Mouse (Mus musculus): ENCODE measurements around the gene Stag1. TPM values are rescaled to one million over a fixed set of nuclear protein-coding genes. Genes with fewer than 3 reads are reported as not detected.

Stag1 gene
- 31.9 and 35.7 TPM in 2 replicates for polyA plus RNA-seq (2015; fragmentation: Nextera tagmentation; extraction: Ambion mirVana)

DNA sequence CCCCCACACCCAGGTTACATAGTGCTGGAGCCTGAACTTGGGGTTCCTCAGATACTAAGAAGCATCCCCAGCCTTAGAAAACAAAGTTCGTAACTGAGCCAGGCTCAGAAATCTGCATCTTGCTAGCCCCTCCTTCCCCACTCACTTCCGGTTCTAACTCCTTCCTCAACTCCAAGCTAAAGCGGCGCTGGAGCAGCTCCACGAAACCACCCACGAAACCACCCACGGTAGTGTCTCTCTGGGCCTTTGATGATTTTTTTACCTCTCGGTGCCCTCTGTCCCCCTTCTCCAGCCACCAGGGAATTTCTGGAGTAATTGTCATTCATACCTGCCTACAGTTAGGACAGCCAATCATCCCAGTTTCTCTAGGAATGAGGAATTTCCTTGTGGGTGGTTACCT lies at the start of gene Stag1:
Gene Stag1 (plus strand): TSS at position 253 of the 400 bp plus-strand sequence.
- Histone ChIP-seq H3K4me1 (ENCODE audit: control insufficient read depth, insufficient read depth, low read length) (no peaks in the 10 kb centered on the region), H3K36me3 (ENCODE audit: control insufficient read depth, insufficient read depth, low read length) (no peaks in the 10 kb centered on the region), H3K4me3 (replicated peaks; ENCODE audit: low read length) (no peak within 1 kb of the TSS), H3K27ac (ENCODE audit: low read length) (no peak within 1 kb of the TSS), H3K9me3 (replicated peaks; ENCODE audit: control insufficient read depth, low read length) (no peaks in the 10 kb centered on the region), H3K27me3 (ENCODE audit: control insufficient read depth, insufficient read depth, low read length) (no peaks in the 10 kb centered on the region), H3K4me2 (ENCODE audit: low read depth, low read length) (no peak within 1 kb of the TSS), H3K9ac (ENCODE audit: low read length) (no peak within 1 kb of the TSS)
- no peak for ATAC-seq (ENCODE audit: insufficient read depth, low FRiP score)
- WGBS, result 92% methylated on average over 8 of the region's 8 CpGs

DNA sequence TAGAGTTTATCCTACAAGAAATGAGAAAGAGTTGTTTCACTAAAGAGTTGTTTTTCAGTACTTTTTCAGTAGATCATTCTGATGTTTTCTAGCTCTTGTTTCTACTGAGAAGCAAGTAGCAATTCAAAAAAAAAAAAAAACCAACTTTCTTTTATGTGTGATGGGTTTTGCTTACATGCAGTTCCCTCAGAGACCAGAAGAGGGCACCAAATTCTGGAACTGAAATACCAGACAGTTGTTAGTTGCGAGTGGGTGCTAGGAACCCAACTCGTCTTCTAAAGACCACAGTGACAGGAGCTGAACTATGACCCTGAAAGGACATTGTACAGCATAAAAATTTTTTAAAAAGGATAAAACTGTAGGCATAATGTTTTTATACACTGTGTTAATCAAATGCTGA lies 49.3 kb upstream of the Stag1 start:
- no peaks in the 10 kb centered on the region for H3K27me3 ChIP-seq (ENCODE audit: control insufficient read depth, insufficient read depth, low read length)
- H3K36me3 ChIP-seq (ENCODE audit: control insufficient read depth, insufficient read depth, low read length), result 0 out of 2 replicates have a peak, but pooled peaks cover 6% of the 10 kb centered on the region
- peaks cover 8% of the 10 kb centered on the region; the same call in 1 of the 2 replicates for H3K4me1 ChIP-seq (ENCODE audit: control insufficient read depth, insufficient read depth, low read length)
- no peak overlapping the region for H3K9ac ChIP-seq (ENCODE audit: low read length)
- WGBS, result 93% methylated on average over 2 of the region's 2 CpGs
- no peak overlapping the region for H3K4me2 ChIP-seq (ENCODE audit: low read depth, low read length)
- H3K4me3 ChIP-seq (replicated peaks; ENCODE audit: low read length), result no peak overlapping the region
- H3K9me3 ChIP-seq (replicated peaks; ENCODE audit: control insufficient read depth, low read length), result peaks cover 8% of the 10 kb centered on the region; the same call in 1 of the 2 replicates
- H3K27ac ChIP-seq (ENCODE audit: low read length), result no peak overlapping the region
- ATAC-seq (ENCODE audit: insufficient read depth, low FRiP score), result no peak

DNA sequence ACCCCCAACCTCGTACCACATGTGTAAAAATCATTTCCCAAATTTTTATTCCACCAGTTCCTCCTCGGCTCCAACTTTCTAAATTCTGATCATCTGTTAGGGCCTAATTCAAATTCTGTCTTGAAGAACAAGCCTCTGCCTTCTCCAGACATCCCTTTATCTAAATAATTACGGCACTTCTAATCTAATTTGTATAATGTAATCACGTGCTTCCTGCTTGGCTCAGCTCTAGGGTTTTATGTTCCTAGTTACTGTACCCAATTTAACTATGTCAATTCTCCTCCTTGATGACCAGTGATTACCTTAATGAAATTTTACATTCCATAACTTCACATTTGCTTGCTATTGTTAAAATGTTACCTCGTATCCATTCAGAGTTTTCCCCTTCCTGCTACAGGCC lies 41.9 kb upstream of the Stag1 start:
- ATAC-seq (ENCODE audit: insufficient read depth, low FRiP score), result no peak
- no peak overlapping the region for H3K4me2 ChIP-seq (ENCODE audit: low read depth, low read length)
- H3K9ac ChIP-seq (ENCODE audit: low read length), result no peak overlapping the region
- no peak overlapping the region for H3K27ac ChIP-seq (ENCODE audit: low read length)
- H3K4me3 ChIP-seq (replicated peaks; ENCODE audit: low read length), result no peak overlapping the region
- H3K4me1 ChIP-seq (ENCODE audit: control insufficient read depth, insufficient read depth, low read length), result no peaks in the 10 kb centered on the region
- H3K9me3 ChIP-seq (replicated peaks; ENCODE audit: control insufficient read depth, low read length), result no peaks in the 10 kb centered on the region
- 54% methylated on average over 5 of the region's 5 CpGs for WGBS
- H3K27me3 ChIP-seq (ENCODE audit: control insufficient read depth, insufficient read depth, low read length), result no peaks in the 10 kb centered on the region
- H3K36me3 ChIP-seq (ENCODE audit: control insufficient read depth, insufficient read depth, low read length), result 0 out of 2 replicates have a peak, but pooled peaks cover 6% of the 10 kb centered on the region

DNA sequence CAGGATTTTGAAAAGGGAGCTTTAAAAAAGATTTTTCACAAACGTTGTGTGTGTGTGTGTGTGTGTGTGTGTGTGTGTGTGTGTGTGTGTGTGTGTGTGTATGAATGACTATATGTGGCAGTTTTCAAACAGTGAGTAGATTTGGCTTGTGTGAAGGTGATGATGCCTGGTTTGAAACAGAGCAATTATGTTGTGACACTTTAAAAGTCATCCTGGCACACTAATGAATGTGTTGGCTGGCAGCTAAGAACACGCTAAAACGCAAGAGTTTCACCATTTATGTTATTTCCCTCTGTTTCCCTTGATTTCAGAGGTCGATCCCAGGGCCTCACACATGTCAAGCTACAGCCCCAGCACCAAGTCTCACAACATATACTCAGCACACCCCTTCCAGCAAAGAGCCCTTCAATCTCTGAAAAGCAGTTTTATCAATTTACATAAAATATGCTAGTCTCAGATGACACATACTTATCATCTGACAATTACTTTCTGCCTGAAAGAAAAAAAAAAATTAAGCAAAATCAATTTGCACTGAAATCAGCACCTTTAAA lies 39.5 kb upstream of the Stag1 start:
- H3K36me3 ChIP-seq (ENCODE audit: control insufficient read depth, insufficient read depth, low read length), result 0 out of 2 replicates have a peak, but pooled peaks cover under 1% of the 10 kb centered on the region
- no peaks in the 10 kb centered on the region for H3K4me1 ChIP-seq (ENCODE audit: control insufficient read depth, insufficient read depth, low read length)
- WGBS, result 75% methylated on average over 4 of the region's 4 CpGs
- H3K4me3 ChIP-seq (replicated peaks; ENCODE audit: low read length), result no peak overlapping the region
- H3K27me3 ChIP-seq (ENCODE audit: control insufficient read depth, insufficient read depth, low read length), result no peaks in the 10 kb centered on the region
- ATAC-seq (ENCODE audit: insufficient read depth, low FRiP score), result no peak
- H3K27ac ChIP-seq (ENCODE audit: low read length), result no peak overlapping the region
- no peak overlapping the region for H3K9ac ChIP-seq (ENCODE audit: low read length)
- H3K9me3 ChIP-seq (replicated peaks; ENCODE audit: control insufficient read depth, low read length), result no peaks in the 10 kb centered on the region
- H3K4me2 ChIP-seq (ENCODE audit: low read depth, low read length), result no peak overlapping the region

DNA sequence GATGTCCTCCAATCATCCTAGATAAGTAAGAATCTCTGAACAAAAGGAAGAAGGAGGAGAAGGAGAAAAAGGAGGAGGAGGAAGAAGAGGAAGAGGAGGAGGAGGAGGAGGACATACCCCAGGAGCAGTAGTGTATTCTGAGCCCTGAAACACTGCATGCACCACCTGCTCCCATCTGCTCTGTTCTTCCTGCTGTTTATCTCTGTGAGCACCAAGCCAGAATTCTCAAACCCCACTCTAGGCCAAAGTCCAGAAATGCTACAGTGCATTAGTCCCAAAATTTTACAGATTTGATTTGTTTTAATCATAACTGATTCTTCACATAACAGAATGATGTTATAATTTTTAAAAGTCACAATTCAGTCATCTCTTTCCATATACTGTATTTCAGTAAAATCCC lies 38.6 kb upstream of the Stag1 start:
- no peaks in the 10 kb centered on the region for H3K36me3 ChIP-seq (ENCODE audit: control insufficient read depth, insufficient read depth, low read length)
- H3K27me3 ChIP-seq (ENCODE audit: control insufficient read depth, insufficient read depth, low read length), result no peaks in the 10 kb centered on the region
- ATAC-seq (ENCODE audit: insufficient read depth, low FRiP score), result no peak
- H3K9me3 ChIP-seq (replicated peaks; ENCODE audit: control insufficient read depth, low read length), result no peaks in the 10 kb centered on the region
- no peak overlapping the region for H3K4me2 ChIP-seq (ENCODE audit: low read depth, low read length)
- no peak overlapping the region for H3K9ac ChIP-seq (ENCODE audit: low read length)
- no peaks in the 10 kb centered on the region for H3K4me1 ChIP-seq (ENCODE audit: control insufficient read depth, insufficient read depth, low read length)
- no peak overlapping the region for H3K4me3 ChIP-seq (replicated peaks; ENCODE audit: low read length)
- no peak overlapping the region for H3K27ac ChIP-seq (ENCODE audit: low read length)

DNA sequence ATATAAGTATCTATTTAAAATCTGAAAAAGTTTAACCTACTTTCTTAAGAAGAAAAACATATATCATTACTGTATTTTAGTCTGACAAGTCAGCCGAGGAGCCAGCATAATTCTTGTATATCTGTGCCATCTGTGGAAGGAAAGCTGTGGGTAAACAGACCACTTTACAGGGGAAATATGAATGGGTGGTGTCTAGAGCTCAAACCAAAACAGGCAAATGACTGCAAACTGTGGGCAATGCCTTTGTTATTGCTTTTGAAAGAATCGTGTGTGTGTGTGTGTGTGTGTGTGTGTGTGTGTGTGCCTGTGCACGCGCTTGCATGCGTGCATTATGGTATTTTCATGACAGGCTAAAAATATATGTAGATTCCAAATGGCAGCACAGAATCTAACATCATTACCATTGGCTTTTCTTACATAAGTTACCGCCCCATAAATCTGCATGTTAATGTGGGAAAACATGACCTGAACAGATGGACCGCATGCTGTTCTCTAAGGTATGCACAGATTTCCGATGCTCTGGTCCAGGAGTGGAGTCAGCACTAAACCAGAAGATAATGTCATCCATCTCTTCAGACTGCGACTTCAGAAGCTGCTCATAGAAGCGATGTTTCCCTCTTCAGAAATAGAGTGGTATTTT lies 37.2 kb upstream of the Stag1 start:
- Histone ChIP-seq H3K9ac (ENCODE audit: low read length) (no peak overlapping the region), H3K27ac (ENCODE audit: low read length) (no peak overlapping the region), H3K36me3 (ENCODE audit: control insufficient read depth, insufficient read depth, low read length) (no peaks in the 10 kb centered on the region), H3K4me3 (replicated peaks; ENCODE audit: low read length) (no peak overlapping the region), H3K27me3 (ENCODE audit: control insufficient read depth, insufficient read depth, low read length) (no peaks in the 10 kb centered on the region), H3K4me2 (ENCODE audit: low read depth, low read length) (no peak overlapping the region), H3K4me1 (ENCODE audit: control insufficient read depth, insufficient read depth, low read length) (no peaks in the 10 kb centered on the region), H3K9me3 (replicated peaks; ENCODE audit: control insufficient read depth, low read length) (no peaks in the 10 kb centered on the region)
- 79% methylated on average over 10 of the region's 10 CpGs for WGBS
- ATAC-seq (ENCODE audit: insufficient read depth, low FRiP score), result no peak

DNA sequence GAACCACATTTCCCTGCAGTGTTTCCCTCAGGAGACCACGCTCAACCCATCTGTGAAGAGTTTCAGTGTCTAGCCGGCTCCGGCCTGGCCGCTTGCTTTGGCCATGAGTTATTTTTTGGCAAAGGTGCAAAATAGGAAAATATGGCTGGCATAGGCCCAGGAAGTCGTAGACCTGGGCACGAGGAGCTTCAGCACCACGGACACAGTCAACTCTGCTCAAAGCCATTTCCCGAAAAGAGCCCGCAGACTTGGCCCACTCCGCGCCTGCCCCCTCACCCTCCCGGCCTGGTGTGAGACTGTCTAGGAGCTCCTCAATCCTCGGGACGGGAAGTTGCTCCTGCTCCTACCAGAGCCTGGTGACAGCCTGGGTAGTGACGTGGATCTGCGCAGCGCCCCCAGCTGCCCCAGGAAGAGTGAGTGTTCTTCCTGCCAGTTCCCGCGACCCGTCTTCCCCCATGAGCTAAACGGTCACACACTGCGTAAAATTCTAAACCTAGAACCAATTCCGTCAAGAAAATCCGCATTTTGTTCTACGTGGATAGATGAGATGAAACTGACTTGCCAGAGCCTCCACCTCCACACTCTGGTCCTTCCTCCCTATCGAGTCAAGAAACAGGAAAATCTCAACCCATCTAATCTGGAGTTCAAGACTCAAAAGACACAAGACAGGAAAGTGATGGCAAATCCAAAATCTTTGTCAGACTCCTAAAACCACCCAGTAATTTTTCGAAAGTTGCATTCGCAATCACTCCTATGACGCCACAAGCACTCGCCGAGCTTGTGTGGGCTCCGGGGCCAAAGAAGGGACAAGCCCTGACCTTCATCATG lies 27.6 kb upstream of the Stag1 start:
- Histone ChIP-seq H3K4me1 (ENCODE audit: control insufficient read depth, insufficient read depth, low read length) (no peaks in the 10 kb centered on the region), H3K4me3 (replicated peaks; ENCODE audit: low read length) (peak overlapping the region; percentile 74), H3K9ac (ENCODE audit: low read length) (peak overlapping the region; percentile 85), H3K27me3 (ENCODE audit: control insufficient read depth, insufficient read depth, low read length) (no peaks in the 10 kb centered on the region), H3K36me3 (ENCODE audit: control insufficient read depth, insufficient read depth, low read length) (no peaks in the 10 kb centered on the region), H3K9me3 (replicated peaks; ENCODE audit: control insufficient read depth, low read length) (no peaks in the 10 kb centered on the region), H3K27ac (ENCODE audit: low read length) (no peak overlapping the region; the same call in 1 of the 2 replicates), H3K4me2 (ENCODE audit: low read depth, low read length) (peak overlapping the region; percentile 93)
- WGBS, result 10% methylated on average over 32 of the region's 32 CpGs
- ATAC-seq (ENCODE audit: insufficient read depth, low FRiP score), result peak; percentile 73

DNA sequence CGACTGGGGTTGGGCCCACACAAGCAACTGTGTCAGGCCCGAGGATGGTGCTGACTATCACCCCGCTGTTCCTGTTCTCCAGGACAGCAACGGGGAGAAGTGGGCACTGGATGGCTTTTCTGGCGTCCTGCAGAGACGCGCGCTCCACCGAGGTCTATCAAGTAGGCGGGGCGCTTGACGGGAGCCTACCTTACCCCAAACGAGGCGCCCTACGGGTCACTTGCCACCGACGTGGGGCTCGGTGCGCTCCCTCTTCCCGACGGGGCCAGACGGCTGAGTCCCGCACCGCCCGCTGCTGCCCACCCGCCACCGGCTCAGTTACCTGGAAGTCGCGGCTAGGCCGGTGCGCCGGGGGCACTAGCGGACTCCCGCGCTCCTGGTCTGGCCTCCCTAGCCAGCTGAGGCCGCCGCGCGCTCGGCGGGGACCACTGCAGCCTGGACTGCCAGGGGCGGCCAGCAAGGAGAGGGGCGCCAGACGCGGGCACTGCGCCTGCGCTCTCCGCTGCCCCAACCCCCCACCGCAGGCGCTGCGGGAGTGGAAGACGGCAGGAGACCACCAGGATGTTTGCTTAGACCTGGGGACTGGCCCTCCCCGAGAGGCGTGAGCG lies 26.9 kb upstream of the Stag1 start, which contains the start of gene Slc35g2:
Gene Slc35g2 (minus strand): TSS at position 465 of the 608 bp plus-strand sequence.
- H3K4me3 ChIP-seq (replicated peaks; ENCODE audit: low read length), result peak within 1 kb of the TSS; percentile 74
- peak within 1 kb of the TSS; percentile 85 for H3K9ac ChIP-seq (ENCODE audit: low read length)
- no peaks in the 10 kb centered on the region for H3K4me1 ChIP-seq (ENCODE audit: control insufficient read depth, insufficient read depth, low read length)
- no peaks in the 10 kb centered on the region for H3K27me3 ChIP-seq (ENCODE audit: control insufficient read depth, insufficient read depth, low read length)
- WGBS, result 1% methylated on average over 55 of the region's 55 CpGs
- H3K9me3 ChIP-seq (replicated peaks; ENCODE audit: control insufficient read depth, low read length), result no peaks in the 10 kb centered on the region
- H3K27ac ChIP-seq (ENCODE audit: low read length), result no peak within 1 kb of the TSS; the same call in 1 of the 2 replicates
- H3K36me3 ChIP-seq (ENCODE audit: control insufficient read depth, insufficient read depth, low read length), result no peaks in the 10 kb centered on the region
- H3K4me2 ChIP-seq (ENCODE audit: low read depth, low read length), result peak within 1 kb of the TSS; percentile 93
- peak; percentile 77 for ATAC-seq (ENCODE audit: insufficient read depth, low FRiP score)

Measured in stomach, embryonic 16.5 days (tissue).